Mouse (Mus musculus): ENCODE data around the gene Klf3. TPM values are rescaled to one million over a fixed set of nuclear protein-coding genes. Genes with fewer than 3 reads are reported as not detected.

Gene Klf3
- total RNA-seq, 2 experiments from 2014 or later: 12.7 to 22.1 TPM

- DNase-seq (ENCODE audit: low spot score): no peak
Measured at GRCm38 (mm10) chr5:64834213-64834612, 31.0 kb downstream of the Klf3 start.

GRCm38 (mm10) chr5:64835295-64835694 lies 32.1 kb downstream of the Klf3 start:
- no peak for DNase-seq (ENCODE audit: low spot score)

DNA sequence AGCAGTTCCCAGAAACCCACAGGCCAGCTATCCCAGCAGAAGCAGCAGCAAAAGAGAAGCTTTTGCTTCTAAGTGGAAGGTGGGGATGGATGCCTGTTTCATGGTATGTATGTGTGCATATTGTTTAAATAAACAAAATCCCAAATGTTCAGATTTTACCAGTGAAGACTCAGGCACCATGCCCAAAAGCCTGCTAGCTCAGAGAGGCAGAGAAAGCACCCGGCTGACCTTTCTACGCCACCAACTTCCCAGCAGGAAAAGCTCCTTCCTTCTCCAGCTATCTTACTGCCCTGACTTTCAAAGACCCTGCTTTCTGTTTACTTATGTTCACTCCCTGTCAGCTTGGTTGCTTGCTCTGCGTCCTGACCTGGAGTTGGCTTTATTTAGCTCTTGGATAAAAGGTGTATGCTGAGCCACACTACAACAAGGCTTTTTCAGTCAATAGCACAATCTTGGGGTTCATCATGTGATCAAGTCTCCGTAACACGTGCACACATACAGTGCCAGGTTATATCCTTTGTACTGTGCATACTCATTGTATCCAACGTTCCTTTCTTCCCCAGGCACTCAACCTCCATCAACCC lies 35.9 kb downstream of the Klf3 start:
- no peak for DNase-seq (ENCODE audit: low spot score)

GRCm38 (mm10) chr5:64840087-64840486 lies 36.9 kb downstream of the Klf3 start:
- no peak for DNase-seq (ENCODE audit: low spot score)

GRCm38 (mm10) chr5:64844622-64845021 lies 41.4 kb downstream of the Klf3 start:
- DNase-seq (ENCODE audit: low spot score): no peak

DNA sequence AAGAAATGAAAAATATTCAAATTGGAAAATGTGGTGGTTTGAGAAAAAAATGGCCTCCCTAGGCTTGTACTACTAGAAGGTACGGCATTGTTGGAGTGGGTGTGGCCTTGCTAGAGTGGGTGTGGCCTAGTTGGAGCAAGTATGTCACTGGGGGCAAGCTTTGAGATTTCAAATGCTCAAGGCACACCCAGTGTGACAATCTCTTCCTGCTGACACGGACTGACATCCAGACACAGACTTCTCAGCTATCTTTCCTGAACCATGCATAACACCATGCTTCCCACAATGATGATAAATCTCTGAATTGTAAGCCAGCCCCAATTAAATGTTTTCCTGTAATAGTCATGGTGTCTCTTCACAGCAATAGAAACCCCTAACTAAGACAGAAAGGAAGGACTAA lies 44.1 kb downstream of the Klf3 start:
- no peak for DNase-seq (ENCODE audit: low spot score)

DNA sequence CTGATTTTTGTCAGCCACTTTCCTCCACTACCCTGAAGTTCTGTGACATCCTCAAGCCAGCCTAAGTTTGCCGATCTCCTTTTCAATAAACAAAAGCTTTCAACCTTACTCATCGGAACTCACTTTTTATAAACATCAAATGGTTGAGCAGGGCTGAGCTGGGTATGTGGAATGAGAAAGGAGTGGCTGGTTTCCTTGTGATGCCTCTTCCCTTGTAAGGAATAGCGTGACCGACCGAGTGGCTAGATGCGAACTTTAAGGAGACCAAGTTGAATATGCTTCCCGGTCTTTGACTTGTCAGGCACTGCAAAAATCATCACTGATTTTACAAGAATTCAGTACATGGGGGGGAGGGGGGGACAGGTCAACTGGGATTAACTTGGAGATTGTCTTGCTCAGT lies 46.7 kb downstream of the Klf3 start:
- no peak for DNase-seq (ENCODE audit: low spot score)

- no peak for DNase-seq (ENCODE audit: low spot score)
Measured at GRCm38 (mm10) chr5:64852656-64853398, 49.6 kb downstream of the Klf3 start.

- DNase-seq (ENCODE audit: low spot score): no peak
Measured at GRCm38 (mm10) chr5:64853421-64853820, 50.2 kb downstream of the Klf3 start.

DNA sequence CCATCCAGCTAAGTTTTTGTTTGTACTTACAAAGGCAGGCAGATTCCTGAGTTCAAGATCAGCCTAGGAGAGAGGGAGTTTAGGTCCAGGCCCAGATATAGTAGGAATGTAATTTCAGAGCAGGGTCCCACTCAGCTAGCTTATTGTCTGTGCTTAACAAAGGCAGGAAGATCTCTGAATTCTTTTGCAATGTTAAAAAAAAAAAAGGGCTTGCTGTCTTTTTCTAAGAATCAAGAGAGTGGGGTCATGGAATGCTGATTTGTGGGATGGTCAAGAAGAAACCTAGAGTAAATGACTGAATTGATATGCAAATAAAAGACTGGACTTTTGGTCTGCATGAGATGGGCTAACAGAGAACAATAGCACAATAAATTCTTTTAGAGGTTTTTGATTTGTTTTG lies 52.0 kb downstream of the Klf3 start:
- no peak for DNase-seq (ENCODE audit: low spot score)

- DNase-seq (ENCODE audit: low spot score): no peak
Measured at GRCm38 (mm10) chr5:64860900-64861470, 57.8 kb downstream of the Klf3 start.

DNA sequence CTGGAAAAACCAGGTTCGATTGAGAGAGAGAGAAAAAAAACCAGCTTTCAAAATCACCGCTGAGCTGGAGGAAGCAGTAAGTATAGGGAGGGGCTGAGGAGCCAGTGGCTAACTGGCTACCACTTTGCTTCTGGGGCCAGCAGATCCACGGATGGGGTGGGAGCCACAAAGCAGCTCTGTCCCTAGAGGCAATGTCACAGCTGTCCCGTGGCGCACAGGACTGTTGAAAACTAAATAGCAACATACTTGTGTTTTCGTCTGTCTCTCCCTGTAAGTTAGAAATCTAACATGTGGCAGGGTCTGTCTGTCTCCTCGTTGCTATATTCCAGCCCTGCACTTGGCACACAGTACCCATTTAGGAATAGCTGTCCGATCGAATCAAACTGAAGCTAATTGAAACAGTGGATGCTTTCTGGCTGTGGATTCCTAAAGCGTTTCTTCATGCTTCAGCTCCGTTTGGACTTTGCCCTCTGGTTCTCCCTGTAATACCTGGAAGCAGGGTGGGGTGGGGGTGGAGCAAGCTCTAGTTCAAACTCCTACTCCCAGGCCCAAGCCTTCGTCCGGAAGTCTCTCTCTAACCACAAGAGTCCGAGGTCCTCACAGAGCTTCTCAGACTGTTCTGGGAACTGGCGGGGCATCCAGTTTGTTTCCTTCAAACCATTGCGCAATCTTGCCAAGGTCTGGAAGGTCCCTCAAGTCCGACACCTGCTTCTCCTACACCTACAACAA lies 58.4 kb downstream of the Klf3 start:
- peak; percentile 33 for DNase-seq (ENCODE audit: low spot score)

- peak; percentile 34 for DNase-seq (ENCODE audit: low spot score)
Measured at GRCm38 (mm10) chr5:64862269-64862668, 59.1 kb downstream of the Klf3 start.

DNA sequence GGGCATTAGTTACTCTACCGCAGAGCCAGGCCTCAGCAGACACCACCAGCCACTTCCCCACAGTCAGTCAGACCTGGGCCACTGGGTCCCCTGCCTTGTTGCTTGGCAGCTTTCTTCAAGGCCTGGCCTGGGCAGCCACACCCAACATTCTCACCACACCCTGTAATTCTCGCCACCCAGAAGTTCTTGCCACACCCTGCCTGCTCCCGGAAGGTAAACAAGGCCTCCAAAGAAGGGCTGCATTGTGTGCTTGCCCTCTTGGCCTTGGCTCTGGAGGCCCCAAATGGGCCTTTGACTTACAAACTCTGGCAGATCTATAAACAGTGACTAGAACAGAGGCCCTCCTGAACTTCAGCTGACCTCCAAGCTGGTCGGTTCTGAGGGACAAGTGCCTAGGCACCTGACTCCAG lies 61.5 kb downstream of the Klf3 start:
- DNase-seq (ENCODE audit: low spot score): peak; percentile 40

- DNase-seq (ENCODE audit: low spot score): no peak
Measured at GRCm38 (mm10) chr5:64865219-64865964, 62.2 kb downstream of the Klf3 start.

- DNase-seq (ENCODE audit: low spot score): peak; percentile 85
Measured at GRCm38 (mm10) chr5:64866331-64867050, 63.3 kb downstream of the Klf3 start.

DNA sequence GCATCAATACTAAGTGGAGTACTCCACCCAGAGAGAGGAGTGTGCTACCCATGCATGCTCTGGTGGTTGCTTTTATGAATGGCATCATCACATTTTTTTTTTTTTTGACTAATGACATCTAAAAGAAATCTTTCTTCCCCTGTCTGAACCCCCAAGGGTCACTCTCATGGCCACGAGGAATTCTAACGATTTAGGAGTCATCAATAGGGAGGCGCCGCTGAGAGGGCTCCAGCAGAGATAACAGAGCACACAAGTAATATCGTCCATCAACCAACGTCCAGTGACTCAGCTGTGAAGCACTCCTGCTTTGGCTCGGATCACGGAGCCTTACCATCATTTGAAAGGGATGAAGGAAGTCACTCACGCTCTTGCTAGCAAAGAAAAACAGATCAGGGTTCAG lies 63.9 kb downstream of the Klf3 start:
- no peak for DNase-seq (ENCODE audit: low spot score)

GRCm38 (mm10) chr5:64867551-64867950 lies 64.4 kb downstream of the Klf3 start:
- DNase-seq (ENCODE audit: low spot score): no peak

DNA sequence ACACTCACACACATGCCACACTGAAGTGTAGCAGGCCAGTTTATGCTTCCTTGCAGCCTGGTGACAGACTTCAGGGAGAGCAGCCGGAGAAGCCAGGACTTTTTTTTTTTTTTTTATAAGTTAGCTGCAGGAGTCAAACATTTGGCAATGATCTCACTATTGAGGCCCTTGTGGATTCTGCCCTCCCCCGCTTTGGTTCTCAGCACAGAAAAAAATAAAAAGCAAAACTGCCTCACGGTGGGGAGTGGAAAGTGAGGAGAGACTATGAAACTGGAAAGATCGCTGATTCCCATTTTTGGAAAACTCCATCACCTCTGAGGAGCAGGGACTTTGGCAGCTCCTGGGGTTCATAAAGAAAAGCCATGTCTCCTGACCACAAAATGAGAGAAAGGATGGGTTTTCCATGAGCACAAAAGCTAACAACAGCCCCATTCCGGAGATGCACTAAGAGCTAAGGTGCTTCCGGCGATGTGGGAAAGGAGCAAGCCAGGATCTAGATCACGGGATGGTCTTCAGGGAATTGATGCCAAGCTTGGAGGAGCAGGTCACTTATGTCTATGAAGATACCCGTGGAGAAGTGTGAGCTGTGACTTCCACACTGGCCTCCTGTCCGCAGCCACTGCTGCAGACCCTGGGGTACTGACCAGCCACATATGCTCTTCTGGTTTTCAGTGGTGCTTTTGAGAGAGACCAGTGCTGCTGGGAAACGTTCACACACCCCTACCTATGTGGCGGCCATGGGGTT lies 73.1 kb downstream of the Klf3 start:
- DNase-seq (ENCODE audit: low spot score): no peak
